Mouse (Mus musculus) myocyte (in vitro differentiated cells): ENCODE measurements around the gene Camta1.

Source experiments
- MAX ChIP-seq: IDR thresholded peaks from one replicate; pipeline ENCODE4 v1.6.1; 2011; ENCODE audit warnings: low read depth, mild to moderate bottlenecking, control low read depth
- POLR2A ChIP-seq: IDR thresholded peaks from one replicate; pipeline ENCODE4 v1.6.1; 2011; ENCODE audit warnings: low read depth, mild to moderate bottlenecking, control low read depth, moderate library complexity; ENCODE audit not compliant: insufficient read length
- POLR2AphosphoS2 ChIP-seq: IDR thresholded peaks from one replicate; pipeline ENCODE4 v1.6.1; 2011; ENCODE audit warnings: low read depth, control low read depth; ENCODE audit not compliant: insufficient read length
- REST ChIP-seq: IDR thresholded peaks from one replicate; pipeline ENCODE4 v1.6.1; 2011; ENCODE audit warnings: mild to moderate bottlenecking, control low read depth, moderate library complexity; ENCODE audit not compliant: insufficient read depth, insufficient read length
- SRF ChIP-seq: IDR thresholded peaks from one replicate; pipeline ENCODE4 v1.6.1; 2011; ENCODE audit warnings: low read depth; ENCODE audit not compliant: control insufficient read depth, insufficient read length
- TCF12 ChIP-seq: IDR thresholded peaks from one replicate; pipeline ENCODE4 v1.6.1; 2011; ENCODE audit warnings: mild to moderate bottlenecking, control low read depth; ENCODE audit not compliant: poor library complexity, insufficient read depth, severe bottlenecking
- USF1 ChIP-seq: IDR thresholded peaks from one replicate; pipeline ENCODE4 v1.6.1; 2011; ENCODE audit warnings: low read depth, mild to moderate bottlenecking, control low read depth, moderate library complexity

DNA sequence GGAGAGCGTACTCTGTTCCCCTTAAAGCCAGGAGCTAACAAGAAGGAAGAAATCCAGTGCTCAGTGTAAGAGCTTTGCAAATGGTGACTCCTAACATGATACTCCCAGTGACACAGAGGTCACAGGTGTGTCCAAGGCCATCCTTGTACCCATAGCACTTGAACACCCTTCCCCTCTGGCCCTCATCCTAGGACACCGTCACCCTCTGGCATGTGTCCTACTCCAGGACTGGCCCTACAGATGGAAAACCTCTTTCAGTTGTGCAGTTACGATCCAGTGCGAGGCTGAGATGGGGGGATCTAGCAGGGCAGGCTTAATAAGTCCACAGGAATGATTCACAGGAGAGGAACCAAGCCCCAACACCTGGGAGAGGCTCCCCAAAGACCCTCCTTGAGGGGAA is 453.4 kb downstream of the Camta1 start:
- TF ChIP-seq POLR2A (no peak), SRF (no peak), TCF12 (no peak), USF1 (no peak), REST (no peak), POLR2AphosphoS2 (no peak), MAX (no peak)
